Mouse (Mus musculus) urinary bladder, postnatal 36 days (tissue): ENCODE results near the gene Fgf22.

Experiments used
- DNase-seq, 2 experiments: peaks; one replicate each; pipeline ENCODE4 v3.0.0; 2022; ENCODE audit warnings: low spot score in 2 of 2, mixed read lengths in 1 of 2

The Fgf22 gene

GRCm38 (mm10) chr10:79792339-79793040 lies 37.6 kb downstream of the Fgf22 start:
- DNase-seq: no peak

- peak; percentile 64 to 71 for DNase-seq
Observed at GRCm38 (mm10) chr10:79793051-79793737, 38.3 kb downstream of the Fgf22 start, which contains the start of gene Palm. TSS of gene Palm (plus strand) at chr10:79793572.

- DNase-seq: no peak
Observed at GRCm38 (mm10) chr10:79793738-79794490, 39.0 kb downstream of the Fgf22 start.

- peak; percentile 73 to 88 for DNase-seq
Observed at GRCm38 (mm10) chr10:79794491-79794931, 39.6 kb downstream of the Fgf22 start.

GRCm38 (mm10) chr10:79795905-79796304 lies 41.0 kb downstream of the Fgf22 start:
- DNase-seq: no peak

- no peak for DNase-seq
Observed at GRCm38 (mm10) chr10:79797326-79797725, 42.5 kb downstream of the Fgf22 start.

GRCm38 (mm10) chr10:79798289-79798928 lies 43.5 kb downstream of the Fgf22 start:
- no peak for DNase-seq

- DNase-seq: no peak
Observed at GRCm38 (mm10) chr10:79800508-79800907, 45.6 kb downstream of the Fgf22 start.

GRCm38 (mm10) chr10:79801837-79802236 lies 47.0 kb downstream of the Fgf22 start:
- DNase-seq: no peak

GRCm38 (mm10) chr10:79802331-79802971 lies 47.6 kb downstream of the Fgf22 start:
- DNase-seq: peak in 1 of 2 experiments; percentile 77

GRCm38 (mm10) chr10:79803716-79804323 lies 48.9 kb downstream of the Fgf22 start:
- DNase-seq: no peak

- peak in 1 of 2 experiments; percentile 55 for DNase-seq
Observed at GRCm38 (mm10) chr10:79805636-79806035, 50.8 kb downstream of the Fgf22 start.

GRCm38 (mm10) chr10:79806331-79806730 lies 51.5 kb downstream of the Fgf22 start:
- DNase-seq: no peak

- no peak for DNase-seq
Observed at GRCm38 (mm10) chr10:79806972-79807371, 52.1 kb downstream of the Fgf22 start.

- no peak for DNase-seq
Observed at GRCm38 (mm10) chr10:79807826-79808225, 53.0 kb downstream of the Fgf22 start.
